Mouse (Mus musculus) embryonic facial prominence, embryonic 11.5 days (tissue): ENCODE measurements around the gene Ppat. TPM values are rescaled to one million over a fixed set of nuclear protein-coding genes. Genes with fewer than 3 reads are reported as not detected.
"Not testable (repeated sequence)": the region's sequence is repeated elsewhere in the genome, so short reads cannot be mapped to it uniquely, and the experiment has no call there.

Experiments used
- ATAC-seq: fragments of 200-750 bp; cut with Nextera tagmentation; replicated peaks from 2 replicates; pipeline ENCODE4 v1.8.0; 2017; ENCODE audit warnings: low read depth; ENCODE audit not compliant: insufficient number of reproducible peaks, low FRiP score, low TSS enrichment
- DNase-seq: peaks from one replicate; pipeline ENCODE4 v3.0.0-alpha.2; 2015; ENCODE audit warnings: low spot score
- H3K27ac ChIP-seq: fragments of 300-500 bp; sonication (generic); replicated peaks from 2 replicates; pipeline ENCODE4 v1.5.1; 2014; ENCODE audit warnings: mild to moderate bottlenecking, low read depth, low read length, control low read depth
- H3K27me3 ChIP-seq: fragments of 300-500 bp; sonication (generic); 2 replicates; pipeline ENCODE4 v1.6.1; 2014; ENCODE audit warnings: mild to moderate bottlenecking, low read length, moderate library complexity, mixed read lengths; ENCODE audit not compliant: control insufficient read depth, insufficient read depth
- H3K36me3 ChIP-seq: fragments of 300-500 bp; sonication (generic); replicated peaks from 2 replicates; pipeline ENCODE4 v1.6.1; 2014; ENCODE audit warnings: low read depth, mild to moderate bottlenecking, low read length, moderate library complexity, mixed read lengths; ENCODE audit not compliant: control insufficient read depth, insufficient read depth
- H3K4me1 ChIP-seq: fragments of 300-500 bp; sonication (generic); 2 replicates; pipeline ENCODE4 v1.6.1; 2014; ENCODE audit warnings: low read length, mixed read lengths; ENCODE audit not compliant: control insufficient read depth, insufficient read depth
- H3K4me2 ChIP-seq: fragments of 300-500 bp; sonication (generic); 2 replicates; pipeline ENCODE4 v1.6.1; 2014; ENCODE audit warnings: low read depth, mild to moderate bottlenecking, control low read depth, low read length, moderate library complexity
- H3K4me3 ChIP-seq: fragments of 300-500 bp; sonication (generic); 2 replicates; pipeline ENCODE4 v1.5.1; 2014; ENCODE audit warnings: low read depth, low read length, control low read depth
- H3K9ac ChIP-seq: fragments of 300-500 bp; sonication (generic); replicated peaks from 2 replicates; pipeline ENCODE4 v1.6.1; 2014; ENCODE audit warnings: mild to moderate bottlenecking, control low read depth, low read length
- H3K9me3 ChIP-seq: fragments of 300-500 bp; sonication (generic); replicated peaks from 2 replicates; pipeline ENCODE4 v1.6.1; 2016; ENCODE audit warnings: mild to moderate bottlenecking, low read length, inconsistent platforms, mixed read lengths; ENCODE audit not compliant: control insufficient read depth
- WGBS: fragments of 180-500 bp; shearing (Covaris S2); extraction: QIAGEN DNeasy Blood & Tissue Kit; methylation state at CpG from one replicate; pipeline ENCODE4 v1.1.7; 2014; 5-methylcytosine and 5-hydroxymethylcytosine counted together
- polyA plus RNA-seq: library from polyadenylated mRNA; unstranded; fragments of >200 nt; fragmentation: Nextera tagmentation; extraction: Ambion mirVana; gene quantifications from 2 replicates; pipeline ENCODE4 v1.2.1, GENCODE M21; 2014

Gene Ppat
- polyA plus RNA-seq, 1 experiment from 2014 or later: 49.6 TPM

GRCm38 (mm10) chr5:76923428-76923827 is 27.9 kb downstream of the Ppat start:
- ATAC-seq: no peak
- no peak overlapping the region for H3K4me3 ChIP-seq
- no peaks in the 10 kb centered on the region for H3K4me1 ChIP-seq
- DNase-seq: no peak
- no peaks in the 10 kb centered on the region for H3K9me3 ChIP-seq
- H3K4me2 ChIP-seq: no peak overlapping the region
- H3K36me3 ChIP-seq: peaks cover 6% of the 10 kb centered on the region
- H3K9ac ChIP-seq: no peak overlapping the region
- no peak overlapping the region for H3K27ac ChIP-seq
- H3K27me3 ChIP-seq: no peaks in the 10 kb centered on the region
- 94% methylated on average over 13 of the region's 13 CpGs for whole genome bisulfite sequencing

DNA sequence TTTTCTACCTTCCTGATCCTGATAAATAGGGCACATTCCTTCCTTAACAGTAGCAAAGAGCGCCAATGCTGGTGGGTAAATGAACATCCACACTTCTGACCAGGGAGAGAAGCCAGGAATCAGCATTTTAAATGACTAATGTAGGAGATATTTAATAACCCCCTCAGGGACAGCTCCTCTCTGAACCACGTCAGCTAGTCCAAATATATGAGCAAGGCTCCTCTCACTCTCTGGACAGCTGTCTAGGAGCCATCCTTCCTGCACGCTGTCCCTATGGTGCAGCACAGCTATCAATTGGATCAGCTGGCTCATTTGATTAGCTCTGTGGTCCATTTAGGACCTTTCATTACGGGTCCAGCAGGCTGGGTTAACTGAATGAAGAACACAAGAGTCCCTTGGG is 28.5 kb downstream of the Ppat start:
- Histone ChIP-seq H3K9ac (no peak overlapping the region), H3K4me3 (no peak overlapping the region), H3K9me3 (no peaks in the 10 kb centered on the region), H3K4me2 (no peak overlapping the region), H3K27ac (no peak overlapping the region), H3K36me3 (peaks cover 6% of the 10 kb centered on the region), H3K4me1 (no peaks in the 10 kb centered on the region), H3K27me3 (no peaks in the 10 kb centered on the region)
- ATAC-seq (no peak), DNase-seq (no peak)
- WGBS: 86% methylated on average over 4 of the region's 4 CpGs

- not testable (repeated sequence) for H3K9ac ChIP-seq, H3K27ac ChIP-seq, H3K4me1 ChIP-seq, ATAC-seq, DNase-seq, H3K27me3 ChIP-seq, H3K36me3 ChIP-seq, H3K4me2 ChIP-seq, H3K9me3 ChIP-seq, H3K4me3 ChIP-seq
- WGBS: 95% methylated on average over 5 of the region's 5 CpGs
These were observed 38.9 kb downstream of the Ppat start for GRCm38 (mm10) chr5:76912522-76912921.

- Histone ChIP-seq H3K4me1 (no peaks in the 10 kb centered on the region), H3K9ac (no peak overlapping the region), H3K4me2 (no peak overlapping the region), H3K27ac (no peak overlapping the region), H3K9me3 (no peaks in the 10 kb centered on the region), H3K27me3 (no peaks in the 10 kb centered on the region), H3K36me3 (0 out of 2 replicates have a peak, but pooled peaks cover 2% of the 10 kb centered on the region), H3K4me3 (no peak overlapping the region)
- 87% methylated on average over 3 of the region's 3 CpGs for WGBS
- DNase-seq (no peak), ATAC-seq (no peak)
These were observed 40.6 kb downstream of the Ppat start for GRCm38 (mm10) chr5:76910807-76911206.

DNA sequence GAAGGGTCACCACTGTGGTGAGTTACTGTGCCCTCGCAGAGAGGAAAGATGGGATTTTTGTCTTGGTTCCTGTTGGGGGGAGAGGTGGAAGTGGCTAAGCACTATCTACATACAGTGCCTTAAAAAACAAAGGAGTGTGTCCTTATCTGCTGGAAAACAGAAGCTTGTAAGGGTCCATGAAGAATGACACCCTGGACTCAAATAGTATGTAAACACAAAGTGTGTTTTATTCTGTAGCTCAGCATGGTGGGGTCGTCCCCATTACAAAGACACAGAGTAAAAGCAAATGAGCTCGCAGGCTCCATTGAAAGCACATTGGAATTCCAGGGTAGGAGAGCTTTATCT is 45.3 kb downstream of the Ppat start:
- DNase-seq: no peak
- no peaks in the 10 kb centered on the region for H3K27me3 ChIP-seq
- no peak for ATAC-seq
- peak overlapping the region; percentile 81 for H3K9ac ChIP-seq
- WGBS: 43% methylated on average over 3 of the region's 3 CpGs
- H3K27ac ChIP-seq: no peak overlapping the region
- peak overlapping the region; percentile 64 for H3K4me2 ChIP-seq
- H3K9me3 ChIP-seq: no peaks in the 10 kb centered on the region
- H3K36me3 ChIP-seq: no peaks in the 10 kb centered on the region
- no peaks in the 10 kb centered on the region for H3K4me1 ChIP-seq
- peak overlapping the region; percentile 66 for H3K4me3 ChIP-seq

DNA sequence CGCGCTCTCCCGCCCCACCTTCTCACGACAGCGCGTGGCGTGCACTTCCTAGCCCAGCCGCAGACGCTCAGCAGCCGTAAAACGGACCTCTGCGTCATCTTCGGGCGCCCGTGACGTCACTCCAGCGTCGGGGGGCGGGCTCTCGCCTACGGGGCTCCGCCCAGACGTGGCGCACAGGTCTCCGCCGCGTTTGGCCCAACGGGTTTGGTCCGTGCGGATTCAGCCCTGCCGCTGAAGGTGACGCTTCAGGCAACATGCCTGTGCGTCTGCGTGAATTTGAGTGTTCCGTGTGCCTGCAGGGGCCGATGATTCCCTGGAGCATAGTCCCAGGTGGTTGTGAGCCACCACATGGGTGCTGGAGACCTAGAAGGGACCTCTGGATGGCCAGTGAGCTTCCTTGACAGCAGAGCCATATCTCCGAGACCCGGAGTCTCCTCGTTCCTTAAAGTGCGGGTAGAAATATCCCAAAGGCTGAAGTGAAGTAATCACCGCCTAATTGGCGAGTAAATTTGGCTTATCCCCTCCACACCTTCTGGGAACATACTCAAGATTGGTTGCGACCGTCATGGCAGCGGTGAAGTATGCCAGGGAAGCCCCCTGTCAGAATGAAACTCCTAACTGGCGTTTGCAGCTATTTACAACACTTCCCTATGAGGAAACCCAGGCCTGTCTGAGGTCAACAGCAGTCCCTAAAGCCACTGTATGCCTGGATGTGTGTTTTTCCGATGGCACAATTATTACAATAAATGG is 45.8 kb downstream of the Ppat start, which contains the start of gene Aasdh:
Gene Aasdh (minus strand): TSS at position 110 of the 750 bp plus-strand sequence.
- Histone ChIP-seq H3K4me2 (peak within 1 kb of the TSS; percentile 64), H3K4me1 (no peaks in the 10 kb centered on the region), H3K27me3 (no peaks in the 10 kb centered on the region), H3K36me3 (no peaks in the 10 kb centered on the region), H3K27ac (peak within 1 kb of the TSS; percentile 72; the same call in 1 of the 2 replicates), H3K4me3 (peak within 1 kb of the TSS; percentile 66), H3K9me3 (no peaks in the 10 kb centered on the region), H3K9ac (peak within 1 kb of the TSS; percentile 81)
- peak; percentile 95 for ATAC-seq
- peak; percentile 98 for DNase-seq
- under 1% methylated on average over 47 of the region's 47 CpGs for WGBS

DNA sequence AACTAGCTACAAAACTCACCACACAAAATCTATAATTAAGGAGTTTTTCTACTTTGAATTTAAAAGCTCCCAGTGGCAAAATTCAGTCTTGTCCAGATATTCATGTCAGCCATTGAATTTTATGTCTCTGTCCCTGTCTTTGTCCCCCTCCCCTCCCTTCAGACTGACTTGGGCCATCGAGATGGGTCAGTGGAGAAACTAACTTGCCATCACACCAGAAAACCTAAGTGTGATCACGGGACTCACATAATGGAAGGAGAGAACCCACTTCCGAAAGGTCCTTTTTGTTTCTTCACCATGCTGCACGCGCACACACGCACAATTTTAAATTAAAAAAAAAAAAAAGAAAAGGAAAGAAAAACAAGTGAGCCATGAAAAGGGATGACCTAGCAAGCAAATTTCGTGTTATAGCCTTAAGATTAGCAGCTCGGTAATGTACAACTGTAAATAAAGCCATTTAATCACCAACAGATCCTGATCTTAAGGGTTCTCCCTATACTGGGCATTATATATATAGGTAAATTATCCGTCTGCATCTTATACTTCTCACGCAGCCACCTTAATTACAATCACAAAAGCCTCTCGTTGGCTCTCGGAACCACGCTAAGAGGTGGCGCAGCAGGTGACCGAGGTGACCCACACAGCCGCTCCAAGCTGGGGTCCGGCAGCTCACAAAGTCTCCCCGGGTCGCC is 46.5 kb downstream of the Ppat start:
- H3K4me2 ChIP-seq: peak overlapping the region; percentile 44
- H3K4me1 ChIP-seq: no peaks in the 10 kb centered on the region
- peak; percentile 47 for ATAC-seq
- 2% methylated on average over 19 of the region's 19 CpGs for WGBS
- H3K27ac ChIP-seq: 0 out of 2 replicates have a peak overlapping the region, but pooled peaks have one; percentile 3
- H3K9ac ChIP-seq: peak overlapping the region; percentile 81
- H3K36me3 ChIP-seq: no peaks in the 10 kb centered on the region
- H3K9me3 ChIP-seq: no peaks in the 10 kb centered on the region
- H3K27me3 ChIP-seq: no peaks in the 10 kb centered on the region
- peak overlapping the region; percentile 66 for H3K4me3 ChIP-seq
- peak; percentile 11 for DNase-seq

GRCm38 (mm10) chr5:76902131-76902530 is 49.2 kb downstream of the Ppat start:
- no peaks in the 10 kb centered on the region for H3K36me3 ChIP-seq
- no peak for ATAC-seq
- no peak overlapping the region for H3K9ac ChIP-seq
- no peak overlapping the region for H3K4me2 ChIP-seq
- no peaks in the 10 kb centered on the region for H3K27me3 ChIP-seq
- H3K27ac ChIP-seq: no peak overlapping the region
- no peak overlapping the region for H3K4me3 ChIP-seq
- no peak for DNase-seq
- H3K4me1 ChIP-seq: no peaks in the 10 kb centered on the region
- 88% methylated on average over 4 of the region's 4 CpGs for WGBS
- H3K9me3 ChIP-seq: no peaks in the 10 kb centered on the region
